Mouse (Mus musculus) brain, adult 2 months (tissue): ENCODE results near the gene Gm49337.

Experiments used
- DNase-seq: peaks from one replicate; pipeline ENCODE4 v3.0.0; 2011; ENCODE audit warnings: low read depth, low spot score

Gm49337 gene

DNA sequence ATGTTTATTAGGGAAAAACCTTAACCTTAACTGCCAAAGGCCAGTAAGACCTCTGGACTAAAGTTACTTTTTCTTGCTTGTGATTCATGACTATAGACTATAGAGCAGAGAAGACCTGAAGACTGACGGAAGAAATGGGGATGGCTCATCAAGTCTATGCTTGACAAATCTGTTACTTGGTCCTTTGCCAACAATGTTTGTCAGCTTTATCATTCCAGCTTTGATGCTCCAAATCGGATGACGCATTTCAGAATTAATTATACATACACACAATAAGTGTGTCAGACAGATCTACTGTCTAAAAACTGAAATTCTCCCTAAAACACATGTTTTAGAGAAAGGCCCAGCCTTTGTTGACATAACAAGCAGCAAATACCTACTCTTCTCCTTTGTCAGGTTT is 156.1 kb downstream of the Gm49337 start:
- DNase-seq: peak; percentile 31

DNA sequence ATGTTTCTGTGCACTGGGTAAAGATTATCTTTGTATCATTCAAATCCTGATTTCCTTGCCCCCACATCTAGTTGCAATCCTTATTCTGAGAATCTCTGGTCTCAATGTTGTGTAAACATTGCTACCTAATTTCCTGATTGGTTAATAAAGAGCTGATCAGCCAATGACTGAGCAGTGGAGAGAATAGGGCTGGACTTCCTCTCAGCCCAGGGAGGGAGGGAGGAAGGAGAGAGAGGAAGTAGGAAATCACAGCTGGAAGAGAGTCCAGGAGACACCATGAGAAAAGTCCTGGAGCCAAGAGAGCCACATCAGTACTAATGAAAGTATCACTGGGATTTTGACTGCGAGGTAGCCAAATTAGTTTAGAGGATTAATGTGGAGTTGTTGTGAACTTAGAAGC is 163.1 kb downstream of the Gm49337 start:
- DNase-seq: no peak

DNA sequence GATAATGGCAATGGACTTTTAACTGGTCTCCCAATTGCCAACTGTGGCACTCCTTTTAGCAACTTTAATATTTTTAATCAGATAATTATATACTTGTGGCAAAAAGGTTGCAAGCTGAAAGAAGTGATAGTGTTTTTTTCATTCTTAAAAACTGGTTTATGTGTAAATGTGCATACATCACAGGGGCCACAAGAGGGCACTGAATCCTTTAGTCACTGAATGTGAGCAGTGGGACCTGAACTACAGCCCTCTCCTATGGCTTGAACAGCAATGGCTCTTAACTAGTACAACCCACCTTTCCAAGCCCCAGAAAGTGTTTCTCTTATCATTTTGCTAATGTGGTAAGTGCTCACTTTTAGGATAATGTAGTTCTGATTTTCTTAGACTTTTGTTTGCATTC is 168.9 kb downstream of the Gm49337 start:
- peak; percentile 81 for DNase-seq
